Mouse (Mus musculus) frontal cortex, postnatal 25 days (tissue): Measurements from ENCODE around the gene Mylpf.
"Not testable (repeated sequence)": the region's sequence is repeated elsewhere in the genome, so short reads cannot be mapped to it uniquely, and the experiment has no call there.

Source experiments
- DNase-seq, 2 experiments: peaks; one replicate each; pipeline ENCODE4 v3.0.0; 2022; ENCODE audit warnings: low spot score in 2 of 2

Mylpf gene

DNA sequence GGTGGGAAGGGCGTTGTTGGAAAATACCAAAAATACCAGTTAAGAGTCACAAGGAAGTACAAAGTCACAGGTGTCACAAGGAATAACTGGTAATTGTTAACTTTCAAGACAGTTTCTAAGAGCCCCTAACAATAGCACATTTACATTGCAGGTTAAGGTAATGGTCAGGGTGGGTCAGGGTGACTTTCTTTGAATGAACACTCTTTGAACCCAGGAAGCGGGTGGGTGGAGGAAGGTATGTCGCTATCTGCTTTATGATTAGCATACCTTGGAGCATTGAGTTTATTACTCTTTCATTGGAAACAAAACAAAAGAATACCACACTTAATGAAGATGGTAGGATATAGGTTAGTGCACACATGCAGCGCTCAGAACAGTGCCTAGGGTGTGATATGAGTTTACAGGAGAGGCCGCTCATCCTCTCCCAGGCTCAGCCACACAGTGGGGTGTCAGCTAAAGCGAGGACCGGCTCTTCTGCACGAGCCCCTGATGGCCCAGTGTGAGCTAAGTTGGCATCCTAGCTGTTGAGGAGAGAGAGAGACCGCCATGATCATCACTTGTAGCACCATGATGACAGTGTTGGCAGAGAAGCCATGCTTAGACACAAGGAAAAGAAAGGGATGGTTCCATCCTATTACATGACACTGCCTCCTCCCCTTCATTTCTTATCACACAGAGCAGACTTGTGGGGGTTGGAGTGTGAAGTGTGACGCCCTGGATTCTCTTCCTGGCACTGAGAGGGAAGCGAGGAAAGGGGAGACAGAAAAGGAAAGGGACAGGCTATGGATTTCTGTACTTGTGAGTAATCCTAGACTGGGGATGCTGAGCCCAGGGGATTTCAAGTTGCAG is 16.7 kb downstream of the Mylpf start:
- no peak for DNase-seq

DNA sequence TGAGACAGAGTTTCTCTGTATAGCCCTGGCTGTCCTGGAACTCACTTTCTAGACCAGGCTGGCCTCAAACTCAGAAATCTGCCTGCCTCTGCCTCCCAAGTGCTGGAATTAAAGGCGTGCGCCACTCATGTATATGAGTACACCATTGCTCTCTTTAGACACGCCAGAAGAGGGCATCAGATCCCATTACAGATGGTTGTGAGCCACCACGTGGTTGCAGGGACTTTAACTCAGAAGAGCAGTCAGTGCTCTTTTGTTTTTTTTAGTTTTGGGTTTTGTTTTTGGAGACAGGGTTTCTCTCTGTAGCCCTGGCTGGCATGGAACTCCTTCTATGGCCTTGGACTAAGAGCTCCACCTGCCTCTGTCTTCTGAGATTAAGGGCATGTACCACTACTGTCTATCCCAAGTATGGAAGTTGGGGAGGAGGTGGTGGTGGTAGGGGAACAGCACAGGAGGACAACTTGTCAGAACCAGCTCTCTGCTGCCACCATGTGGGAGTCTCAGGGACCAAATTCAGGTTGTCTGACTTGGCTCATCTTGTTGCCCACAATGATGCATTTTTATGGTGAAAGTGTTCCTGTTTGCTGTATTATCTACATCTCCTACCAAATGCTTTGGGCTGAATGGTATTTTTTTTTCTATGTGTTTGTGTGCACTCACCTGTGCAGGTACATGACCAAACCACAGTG is 20.1 kb downstream of the Mylpf start:
- peak; percentile 74 to 76 for DNase-seq

DNA sequence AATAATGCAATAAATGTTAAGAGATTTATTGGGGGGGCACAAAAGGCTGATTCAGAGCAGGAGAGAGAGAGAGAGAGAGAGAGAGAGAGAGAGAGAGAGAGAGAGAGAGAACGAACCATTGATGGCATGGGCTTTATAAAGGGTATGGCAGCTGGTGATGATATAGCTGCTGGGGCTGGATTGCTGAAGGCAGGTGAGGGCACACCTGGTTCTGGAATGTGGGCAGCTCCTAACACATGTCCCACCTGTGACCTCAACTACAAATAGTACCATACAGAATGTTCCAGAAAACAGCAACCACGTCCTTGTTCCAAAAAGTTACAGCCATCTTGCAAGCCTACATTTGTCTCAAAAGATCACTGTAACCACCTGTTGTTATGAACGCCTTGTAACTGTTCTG is 22.7 kb downstream of the Mylpf start:
- no peak for DNase-seq

DNA sequence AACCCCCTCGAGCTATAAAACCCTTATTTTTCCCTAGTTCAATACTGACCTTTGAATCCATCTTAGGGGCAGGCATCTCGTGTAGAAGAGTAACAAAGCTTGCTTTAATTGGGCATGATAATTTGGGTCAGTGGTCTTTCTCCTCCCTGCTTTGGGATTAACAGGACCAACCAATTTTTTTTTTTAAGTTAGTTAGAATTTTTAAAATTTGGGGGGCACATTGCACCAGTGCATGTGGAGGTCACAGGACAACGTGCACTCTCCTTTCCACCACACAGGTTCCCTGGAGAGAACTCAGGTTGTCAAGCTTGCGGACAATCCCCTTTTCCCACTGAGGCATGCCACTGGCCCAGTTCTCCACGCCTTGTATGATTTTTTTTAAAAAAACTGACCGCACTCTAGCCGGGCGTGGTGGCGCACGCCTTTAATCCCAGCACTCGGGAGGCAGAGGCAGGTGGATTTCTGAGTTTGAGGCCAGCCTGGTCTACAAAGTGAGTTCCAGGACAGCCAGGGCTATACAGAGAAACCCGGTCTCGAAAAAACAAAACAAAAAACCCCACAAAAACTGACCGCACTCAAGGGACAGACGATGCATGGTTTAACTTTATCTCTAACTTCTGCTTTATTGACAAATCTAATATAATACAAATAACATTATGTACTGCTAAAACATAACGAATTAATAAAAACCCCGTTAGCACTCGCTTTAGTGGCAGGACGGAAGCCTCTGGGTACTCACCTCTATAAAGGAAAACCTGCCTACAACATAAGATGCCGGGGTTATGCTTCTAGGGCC is 23.3 kb downstream of the Mylpf start:
- no peak for DNase-seq

DNA sequence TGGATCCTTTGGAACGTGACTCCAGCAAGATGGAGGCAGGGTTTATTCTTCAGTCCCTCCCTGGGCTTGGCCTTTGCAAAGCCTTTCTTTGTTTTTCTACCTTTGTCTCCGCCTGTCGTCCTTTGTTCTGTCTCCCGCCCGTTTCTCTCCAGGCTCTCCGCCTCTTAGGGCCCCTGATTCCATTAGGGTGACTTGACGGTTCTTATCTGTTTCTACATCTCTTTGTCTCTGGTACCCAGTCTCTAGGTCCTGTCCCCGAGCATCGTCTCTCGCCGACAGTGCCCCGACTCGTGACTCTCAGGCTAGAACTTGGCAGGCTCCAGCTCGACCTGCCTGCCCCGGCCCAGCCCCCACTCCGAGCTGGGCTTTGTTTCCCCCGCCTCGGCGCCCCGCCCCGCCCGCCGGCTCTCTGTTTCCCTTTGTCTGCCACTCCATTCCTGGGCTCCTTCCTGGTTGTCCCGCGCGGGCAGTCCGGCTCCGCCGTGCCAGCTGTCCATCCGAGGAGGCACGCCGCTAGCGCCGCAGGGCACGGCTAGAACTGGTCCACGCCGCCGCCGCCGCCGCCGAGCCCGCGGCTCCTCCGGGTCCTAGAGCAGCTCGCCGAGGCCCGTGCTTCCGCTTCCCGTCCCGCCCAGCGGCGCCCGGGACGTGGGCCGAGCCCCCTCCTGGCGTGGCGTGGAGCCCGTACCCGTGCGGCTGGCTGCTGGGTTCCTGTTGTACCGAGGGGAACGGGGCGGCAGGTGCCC is 24.1 kb downstream of the Mylpf start, which contains the start of the genes Zfp553 and Sept1:
TSS of gene Zfp553 (plus strand) at position 440 of the 746 bp plus-strand sequence.
TSS of gene Sept1 (minus strand) at position 509 of the 746 bp plus-strand sequence.
- peak; percentile 55 to 67 for DNase-seq

DNA sequence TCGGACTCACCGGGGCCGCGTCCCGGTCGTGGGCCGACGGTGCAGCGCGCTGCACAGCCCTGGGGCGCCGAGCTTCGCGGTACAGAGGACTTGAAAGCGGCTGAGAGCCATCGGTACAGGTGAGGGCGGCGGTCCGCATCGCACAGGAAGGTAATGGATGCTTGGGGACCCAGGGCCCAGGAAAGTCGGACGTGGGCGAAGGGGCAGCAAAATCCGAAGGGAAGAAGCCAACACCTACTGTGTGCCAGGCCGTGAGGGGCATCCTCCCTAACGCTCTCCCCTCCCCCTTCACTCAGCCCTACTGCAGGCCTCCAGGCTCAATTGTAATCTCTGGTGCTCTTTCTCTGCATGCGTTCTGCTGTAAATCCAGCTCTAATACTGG is 24.7 kb downstream of the Mylpf start:
- DNase-seq = no peak

DNA sequence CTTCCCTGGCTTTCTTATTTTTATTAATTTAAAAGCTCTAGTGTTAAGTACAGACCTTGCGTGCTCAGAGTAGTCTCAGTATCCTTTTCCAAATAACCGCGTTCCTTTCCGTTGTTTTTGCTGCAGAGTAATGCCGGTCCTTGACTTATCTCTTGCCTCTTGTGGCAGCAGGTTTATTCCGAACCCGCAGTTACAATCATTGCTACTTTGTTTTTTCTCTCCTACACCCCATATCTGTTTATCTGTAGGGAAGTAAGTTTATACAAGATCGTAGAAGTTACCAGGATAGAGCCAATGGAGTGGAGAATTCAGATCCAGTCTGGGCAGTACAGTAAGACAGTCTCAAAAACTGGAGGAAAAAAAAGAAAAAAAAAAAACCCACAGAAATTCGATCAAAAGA is 25.1 kb downstream of the Mylpf start:
- DNase-seq = no peak

DNA sequence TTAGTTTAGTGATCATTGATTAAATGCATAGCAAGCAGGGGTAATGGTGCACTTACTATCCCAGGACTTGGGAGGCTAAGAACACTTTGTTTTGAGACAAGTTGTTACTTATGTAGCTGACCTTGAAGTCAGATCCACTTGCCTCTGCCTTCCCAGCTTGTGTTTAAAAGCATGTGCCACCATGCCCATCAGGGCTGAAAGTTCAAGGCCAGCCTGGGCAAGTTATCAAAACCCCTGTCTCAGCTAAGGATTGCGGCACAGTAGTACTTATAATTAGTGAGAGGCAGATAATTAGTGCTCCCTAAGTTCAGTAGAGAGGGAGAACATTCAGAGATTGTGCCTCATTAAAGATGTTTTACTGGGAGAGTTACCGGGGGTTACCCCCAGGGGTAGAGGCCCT is 26.1 kb downstream of the Mylpf start:
- DNase-seq = no peak

DNA sequence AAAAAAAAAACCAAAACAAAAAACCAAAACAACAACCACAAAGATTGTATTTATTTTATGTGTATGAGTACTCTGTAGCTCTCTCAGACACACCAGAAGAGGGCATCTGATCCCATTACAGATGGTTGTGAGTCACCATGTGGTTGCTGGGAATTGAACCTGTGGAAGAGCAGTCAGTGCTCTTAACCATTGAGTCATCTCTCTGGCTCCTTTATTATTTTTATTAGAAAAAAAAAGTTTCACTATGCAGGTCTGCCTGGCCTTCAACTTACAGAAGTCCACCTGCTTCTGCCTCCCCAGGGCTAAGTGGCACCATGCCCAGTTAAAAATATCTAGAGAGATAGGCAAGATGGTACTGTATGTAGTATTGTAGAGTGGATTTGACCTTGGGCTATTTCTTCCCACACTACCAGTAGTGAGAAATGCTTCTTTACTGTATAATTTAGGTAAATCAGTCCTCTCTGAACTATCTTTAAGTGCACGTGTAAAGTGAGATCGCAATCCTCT is 34.7 kb downstream of the Mylpf start:
- no peak for DNase-seq

DNA sequence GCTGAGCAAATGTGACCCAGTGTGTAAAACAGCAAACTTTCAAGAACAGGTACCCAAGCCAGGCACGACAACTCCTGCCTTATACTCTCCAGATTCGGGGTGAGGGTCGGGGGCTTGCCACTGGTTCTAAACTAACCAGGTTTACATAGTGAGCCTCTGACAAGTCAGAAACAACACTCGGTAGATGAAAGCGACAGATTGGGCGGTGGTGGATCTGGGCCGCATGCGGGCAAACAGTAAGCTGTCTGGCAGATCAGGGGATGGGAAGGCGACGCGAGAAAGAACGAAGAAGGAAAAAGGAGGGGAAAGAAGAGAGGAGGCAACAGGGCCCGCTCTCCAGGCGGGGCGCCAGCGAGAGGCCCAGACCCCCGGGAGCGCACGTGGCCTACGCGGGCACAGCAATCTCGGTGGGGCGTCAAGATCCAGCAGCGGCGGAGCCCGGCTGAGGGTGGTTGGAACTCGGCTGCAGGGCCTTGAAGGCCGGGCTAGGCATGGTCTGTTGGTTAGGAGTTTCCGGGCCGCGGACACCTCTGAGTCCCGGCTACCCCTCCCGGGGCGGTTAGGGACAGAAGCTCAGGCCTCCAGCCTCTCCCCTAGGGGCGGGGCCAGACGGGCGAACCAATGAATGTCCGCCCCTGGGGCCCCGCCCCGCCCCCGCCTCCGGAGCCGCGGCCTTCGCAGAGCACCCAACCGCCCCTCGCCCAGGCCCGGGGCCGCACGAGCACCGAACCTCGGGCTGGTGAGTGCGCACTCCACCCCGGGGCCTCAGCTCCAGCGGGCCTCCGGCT is 35.4 kb downstream of the Mylpf start, which contains the start of gene Zfp771:
TSS of gene Zfp771 (plus strand) at position 405 of the 788 bp plus-strand sequence.
- DNase-seq = peak; percentile 80 to 85

DNA sequence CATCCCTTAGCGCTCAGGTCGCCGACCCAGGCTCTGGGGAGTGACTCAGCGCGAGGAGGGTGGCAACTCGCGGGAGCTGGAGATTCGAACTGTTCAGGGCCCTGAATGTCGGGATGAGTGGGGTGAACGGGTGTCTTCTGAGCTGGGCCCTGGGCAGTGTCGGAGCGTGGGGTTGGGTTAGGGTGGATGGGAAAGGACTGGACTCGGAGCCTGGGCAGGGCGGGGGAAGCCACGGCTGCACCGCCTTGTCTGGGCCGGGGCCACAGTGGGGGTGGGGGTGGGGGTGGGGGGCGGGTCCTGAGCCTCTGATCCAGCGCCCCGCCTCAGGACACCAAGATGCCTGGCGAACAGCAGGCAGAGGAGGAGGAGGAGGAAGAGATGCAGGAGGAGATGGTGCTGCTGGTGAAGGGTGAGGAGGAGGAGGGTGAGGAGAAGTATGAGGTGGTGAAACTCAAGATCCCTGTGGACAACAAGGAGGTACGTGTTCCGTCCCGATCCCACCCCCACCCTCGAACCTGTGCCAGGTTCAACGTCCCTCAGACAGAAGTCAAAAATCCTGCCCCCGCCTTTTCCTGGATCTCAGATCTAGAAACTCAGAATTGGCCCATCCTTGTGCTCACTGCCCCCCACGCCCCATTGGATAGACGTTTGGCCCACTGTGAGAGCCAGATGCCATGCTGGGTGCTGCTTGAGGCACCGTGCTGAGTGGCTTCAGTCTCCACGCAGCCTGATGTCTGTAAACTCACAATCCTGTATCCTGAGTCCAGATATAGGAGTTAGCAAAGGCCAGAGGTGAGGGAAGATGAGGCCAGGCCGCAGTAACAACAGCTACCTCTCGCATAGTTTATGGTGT is 36.2 kb downstream of the Mylpf start:
- no peak for DNase-seq

DNA sequence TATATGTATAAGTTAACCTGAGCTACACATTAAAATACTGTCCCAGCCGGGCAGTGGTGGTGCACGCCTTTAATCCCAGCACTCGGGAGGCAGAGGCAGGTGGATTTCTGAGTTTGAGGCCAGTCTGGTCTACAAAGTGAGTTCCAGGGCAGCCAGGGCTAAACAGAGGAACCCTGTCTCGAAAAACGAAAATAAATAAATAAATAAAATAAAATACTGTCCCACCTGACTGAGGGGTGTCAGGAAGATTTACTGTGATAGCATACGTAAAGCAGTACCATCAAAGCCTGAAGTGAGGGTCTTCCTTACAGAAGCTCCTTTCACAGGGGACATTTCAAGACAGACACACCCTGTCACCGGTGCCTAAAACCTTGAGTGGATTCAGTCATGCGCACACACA is 41.8 kb downstream of the Mylpf start:
- not testable (repeated sequence) for DNase-seq

DNA sequence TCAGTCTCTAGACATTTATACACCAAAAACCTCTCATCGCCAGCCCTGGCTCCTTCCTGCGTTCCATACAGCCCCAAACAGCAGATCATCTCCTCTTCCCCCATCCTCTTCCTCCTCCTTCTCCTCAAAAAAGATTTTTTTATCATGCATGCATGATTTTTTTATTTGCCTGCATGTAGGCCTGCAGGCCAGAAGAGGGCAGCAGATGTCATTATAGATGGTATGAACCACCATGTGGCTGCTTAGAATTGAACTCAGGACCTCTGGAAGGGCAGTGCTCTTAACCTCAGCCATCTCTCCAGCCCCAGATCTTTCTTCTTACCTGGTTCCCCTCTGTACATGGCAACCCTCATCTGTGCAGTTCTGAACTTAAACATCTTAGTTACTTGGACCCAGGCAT is 43.7 kb downstream of the Mylpf start:
- DNase-seq = no peak

DNA sequence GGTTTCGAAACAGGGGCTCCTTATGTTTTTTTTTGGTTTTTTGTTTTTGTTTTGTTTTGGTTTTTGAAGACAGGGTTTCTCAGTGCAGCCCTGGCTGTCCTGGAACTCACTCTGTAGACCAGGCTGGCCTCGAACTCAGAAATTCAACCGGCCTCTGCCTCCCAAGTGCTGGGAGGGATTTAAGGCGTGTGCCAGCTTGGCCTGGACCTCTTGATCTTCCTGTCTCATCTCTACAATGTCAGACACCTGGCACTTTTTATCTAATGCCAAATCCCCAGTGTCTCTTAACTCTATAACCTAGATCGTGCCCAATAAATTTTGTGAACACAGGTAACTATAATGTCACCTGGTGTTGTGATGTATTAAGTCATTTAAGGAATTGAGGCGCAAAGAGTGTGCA is 44.7 kb downstream of the Mylpf start:
- no peak for DNase-seq

DNA sequence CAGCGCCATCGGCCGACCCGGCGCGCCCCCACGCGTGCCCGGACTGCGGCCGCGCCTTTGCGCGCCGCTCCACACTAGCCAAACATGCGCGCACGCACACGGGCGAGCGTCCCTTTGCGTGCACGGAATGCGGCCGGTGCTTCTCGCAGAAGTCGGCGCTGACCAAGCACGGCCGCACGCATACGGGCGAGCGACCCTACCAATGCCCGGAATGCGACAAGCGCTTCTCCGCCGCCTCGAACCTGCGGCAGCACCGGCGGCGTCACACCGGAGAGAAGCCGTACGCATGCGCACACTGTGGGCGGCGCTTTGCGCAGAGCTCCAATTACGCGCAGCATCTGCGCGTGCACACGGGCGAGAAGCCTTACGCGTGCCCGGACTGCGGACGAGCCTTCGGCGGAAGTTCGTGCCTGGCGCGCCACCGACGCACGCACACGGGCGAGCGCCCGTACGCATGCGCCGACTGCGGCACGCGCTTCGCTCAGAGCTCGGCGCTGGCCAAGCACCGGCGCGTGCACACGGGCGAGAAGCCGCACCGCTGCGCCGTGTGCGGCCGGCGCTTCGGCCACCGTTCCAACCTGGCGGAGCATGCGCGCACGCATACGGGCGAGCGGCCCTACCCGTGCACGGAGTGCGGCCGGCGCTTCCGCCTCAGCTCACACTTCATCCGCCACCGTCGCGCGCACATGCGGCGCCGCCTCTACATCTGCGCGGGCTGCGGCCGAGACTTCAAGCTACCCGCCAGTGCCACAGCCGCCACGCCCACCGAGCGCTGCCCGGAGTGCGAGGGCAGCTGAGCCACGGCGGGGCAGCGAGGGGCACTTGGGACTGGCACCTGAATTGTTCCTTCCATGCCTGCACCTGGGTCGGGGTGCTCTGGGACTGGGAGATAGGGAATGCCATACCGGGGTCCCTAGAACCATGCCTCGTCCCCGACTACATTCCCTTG is 45.4 kb downstream of the Mylpf start:
- DNase-seq = peak; percentile 84 to 91

DNA sequence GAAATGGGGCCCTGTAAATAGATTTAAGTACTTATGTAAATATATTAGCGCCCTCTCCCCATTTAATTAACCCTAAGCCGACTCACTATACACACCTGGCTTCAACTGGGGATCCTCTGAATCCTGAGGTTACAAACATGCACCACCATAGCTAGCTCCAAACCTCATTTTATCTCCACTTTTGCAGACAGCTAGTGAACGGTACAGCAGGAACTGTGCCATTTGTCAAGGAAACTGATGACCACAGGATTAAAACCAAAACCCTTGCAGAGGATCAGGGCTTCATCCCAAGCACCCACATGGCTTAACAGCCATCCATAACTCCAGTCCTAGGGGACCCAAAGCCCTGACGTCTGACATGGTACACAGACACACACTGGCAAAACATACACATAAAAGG is 46.3 kb downstream of the Mylpf start:
- no peak for DNase-seq

DNA sequence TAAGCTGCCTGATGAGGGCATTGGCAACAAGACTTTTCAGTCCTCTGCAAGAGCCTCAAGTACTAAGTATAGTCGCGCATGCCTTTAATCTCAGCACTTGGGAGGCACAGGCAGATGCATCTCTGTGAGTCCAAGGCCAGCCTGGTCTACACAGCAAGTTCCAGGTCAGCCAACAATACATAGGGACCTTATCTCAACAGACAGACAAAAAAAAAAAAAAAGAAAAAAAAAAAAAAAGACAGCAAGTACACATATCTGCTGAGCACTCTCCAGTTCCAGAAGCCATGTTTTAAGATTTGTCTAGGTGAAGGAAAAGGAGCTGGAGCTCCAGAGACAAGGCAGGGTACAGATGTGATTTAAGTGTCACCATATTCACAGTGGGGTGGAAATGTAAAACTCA is 47.3 kb downstream of the Mylpf start:
- DNase-seq = no peak

DNA sequence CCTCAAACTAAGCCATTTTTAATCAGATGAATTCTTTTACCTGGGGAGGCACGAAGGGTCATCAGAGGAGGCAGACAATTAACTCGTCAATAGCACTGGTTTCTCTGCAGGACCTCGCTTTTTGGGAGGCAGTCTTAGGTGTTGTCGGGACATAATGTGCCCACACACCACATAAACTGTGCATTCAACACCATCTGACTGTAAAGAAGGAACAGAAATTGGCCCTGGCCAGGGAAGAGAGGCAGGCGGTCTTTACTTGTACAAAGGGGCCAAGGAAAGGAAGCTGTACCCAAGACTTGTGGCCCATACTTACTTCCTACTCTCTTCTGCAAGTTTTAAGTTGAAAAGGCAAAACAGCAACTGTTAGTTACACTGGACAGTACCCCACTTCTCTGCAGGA is 47.8 kb downstream of the Mylpf start:
- DNase-seq = no peak
